ENCODE assay signal across 8 mouse cellular contexts in the genomic region with DNA sequence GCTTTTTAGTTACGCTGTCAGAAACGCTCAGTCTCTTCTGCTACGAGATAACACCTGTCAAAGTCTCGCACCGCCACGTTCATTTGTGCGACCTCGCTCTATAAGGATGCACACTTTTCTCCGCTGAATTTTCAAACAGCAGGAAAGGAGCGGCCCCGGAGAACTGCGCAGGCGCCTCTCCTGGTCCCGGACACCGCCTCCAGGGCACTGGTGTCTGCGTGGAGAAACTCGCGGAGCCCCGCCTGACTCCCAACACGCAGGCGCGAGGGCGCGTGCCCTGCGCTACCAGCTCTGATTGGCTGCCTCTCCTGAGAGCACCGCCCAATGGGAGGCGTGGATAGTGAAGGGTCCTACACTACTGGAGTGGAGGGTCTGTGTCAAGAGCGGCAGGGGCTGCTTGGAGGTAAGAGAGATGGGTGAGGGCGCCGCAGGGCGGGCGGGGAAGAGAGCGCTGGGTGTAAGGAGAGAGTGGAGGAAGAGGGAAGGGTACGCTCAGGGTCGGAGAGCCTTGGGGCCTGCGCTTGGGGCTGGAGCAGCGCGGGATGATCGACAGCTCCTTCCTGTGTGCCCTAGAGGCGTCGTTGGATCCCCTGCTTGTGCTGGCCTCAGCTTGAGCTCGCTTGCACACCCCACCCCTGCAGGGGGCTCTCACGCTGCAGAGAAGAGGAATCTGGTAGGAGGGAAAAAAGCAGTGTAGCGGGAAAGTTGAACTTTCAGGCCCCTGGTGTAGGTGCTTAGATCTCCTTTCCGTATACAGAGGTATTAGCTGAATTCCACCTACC. TPM values are rescaled to one million over a fixed set of nuclear protein-coding genes. Genes with fewer than 3 reads are reported as not detected.
DNase-seq lines count a peak whose midpoint lies in the region; ATAC-seq and TF ChIP-seq lines count a peak whose summit lies in the region.

A gene (plus strand): TSS at position 324 of the 782 bp plus-strand sequence.

- intact Hi-C loops in heart, postnatal 10 days (cut with DNase I) = loop anchor here (5.0 kb wide), 1 partner anchor 161 kb away; no protein-coding TSS in a partner anchor

- no peaks in the 10 kb centered on the region for H3K27me3 ChIP-seq in E14TG2a.4 (ENCODE audit: insufficient read depth, low read length)
- H3K27me3 ChIP-seq in forebrain, embryonic 13.5 days = no peaks in the 10 kb centered on the region
- H3K27me3 ChIP-seq in liver, postnatal 0 days (ENCODE audit: insufficient read depth, low read length) = no peaks in the 10 kb centered on the region
- H3K27me3 ChIP-seq in neural tube, embryonic 14.5 days (ENCODE audit: control insufficient read depth, insufficient read depth, low read length) = no peaks in the 10 kb centered on the region

- peak within 1 kb of the TSS; percentile 85 for H3K9ac ChIP-seq in forebrain, embryonic 13.5 days
- H3K9ac ChIP-seq in liver, postnatal 0 days (replicated peaks) = peak within 1 kb of the TSS; percentile 69
- peak within 1 kb of the TSS; percentile 51 for H3K9ac ChIP-seq in neural tube, embryonic 14.5 days (replicated peaks; ENCODE audit: low read depth, low read length)

- no peak for TF ChIP-seq EP300 in liver, postnatal 0 days (IDR thresholded peaks at IDR 0.05; ENCODE audit: low read depth)

- peaks cover 57% of the 10 kb centered on the region for H3K36me3 ChIP-seq in E14TG2a.4 (ENCODE audit: insufficient read depth, low read length)
- H3K36me3 ChIP-seq in forebrain, embryonic 13.5 days (ENCODE audit: poor library complexity, severe bottlenecking) = peaks cover 27% of the 10 kb centered on the region
- H3K36me3 ChIP-seq in liver, postnatal 0 days (replicated peaks; ENCODE audit: insufficient read depth, low read length) = peaks cover 38% of the 10 kb centered on the region
- peaks cover 17% of the 10 kb centered on the region for H3K36me3 ChIP-seq in neural tube, embryonic 14.5 days (ENCODE audit: control insufficient read depth, insufficient read depth, low read length)

- TF ChIP-seq CTCF in E14TG2a.4 (conservative IDR thresholded peaks at IDR 0.05; ENCODE audit: low read length) = no peak
- peak; percentile 40; the same call in 1 of the 2 replicates for TF ChIP-seq CTCF in liver, postnatal 0 days (IDR thresholded peaks at IDR 0.05; ENCODE audit: low read depth)

- peak; percentile 94 for DNase-seq in c-Kit-positive CD71-positive TER-119-positive erythroid progenitor cells, embryonic 14.5 days (ENCODE audit: low spot score)
- DNase-seq in heart, postnatal 10 days = peak; percentile 99
- peak; percentile 95 for DNase-seq in large intestine, adult 2 months (ENCODE audit: low read depth, low spot score)
- DNase-seq in liver, postnatal 0 days = peak; percentile 97
- peak; percentile 96 for DNase-seq in testis, postnatal 10 days (ENCODE audit: low spot score)

- no peaks in the 10 kb centered on the region for H3K9me3 ChIP-seq in E14TG2a.4 (ENCODE audit: low read length)
- H3K9me3 ChIP-seq in forebrain, embryonic 13.5 days (replicated peaks) = no peaks in the 10 kb centered on the region
- H3K9me3 ChIP-seq in liver, postnatal 0 days (ENCODE audit: low read length) = no peaks in the 10 kb centered on the region
- no peaks in the 10 kb centered on the region for H3K9me3 ChIP-seq in neural tube, embryonic 14.5 days (ENCODE audit: control insufficient read depth, low read length)

- peak; percentile 98 for ATAC-seq in forebrain, embryonic 13.5 days
- ATAC-seq in liver, postnatal 0 days = peak; percentile 78
- ATAC-seq in neural tube, embryonic 14.5 days (ENCODE audit: low read depth) = peak; percentile 96

- 0% methylated on average over 41 of the region's 45 CpGs for WGBS in forebrain, embryonic 13.5 days
- under 1% methylated on average over 44 of the region's 45 CpGs for WGBS in large intestine, adult 2 months
- 1% methylated on average over 42 of the region's 45 CpGs for WGBS in liver, postnatal 0 days (ENCODE audit: insufficient replicate concordance)
- under 1% methylated on average over 43 of the region's 45 CpGs for WGBS in neural tube, embryonic 14.5 days

- H3K27ac ChIP-seq in forebrain, embryonic 13.5 days = peak within 1 kb of the TSS; percentile 86
- H3K27ac ChIP-seq in liver, postnatal 0 days (ENCODE audit: low read depth) = peak within 1 kb of the TSS; percentile 96
- peak within 1 kb of the TSS; percentile 82 for H3K27ac ChIP-seq in neural tube, embryonic 14.5 days (ENCODE audit: low read depth, low read length)

- peak within 1 kb of the TSS; percentile 97 for H3K4me2 ChIP-seq in forebrain, embryonic 13.5 days
- peak within 1 kb of the TSS; percentile 91 for H3K4me2 ChIP-seq in liver, postnatal 0 days (ENCODE audit: low read depth, low read length)
- peak within 1 kb of the TSS; percentile 70 for H3K4me2 ChIP-seq in neural tube, embryonic 14.5 days (ENCODE audit: low read depth, low read length)

- H3K4me3 ChIP-seq in E14TG2a.4 (replicated peaks; ENCODE audit: low read length) = peak within 1 kb of the TSS; percentile 90
- H3K4me3 ChIP-seq in forebrain, embryonic 13.5 days = peak within 1 kb of the TSS; percentile 63
- peak within 1 kb of the TSS; percentile 81 for H3K4me3 ChIP-seq in liver, postnatal 0 days (ENCODE audit: low read depth, low read length)
- H3K4me3 ChIP-seq in neural tube, embryonic 14.5 days (ENCODE audit: low read depth, low read length) = peak within 1 kb of the TSS; percentile 45

- peaks cover 67% of the 10 kb centered on the region for H3K4me1 ChIP-seq in E14TG2a.4 (replicated peaks; ENCODE audit: low read depth, low read length)
- H3K4me1 ChIP-seq in forebrain, embryonic 13.5 days = peaks cover 37% of the 10 kb centered on the region
- H3K4me1 ChIP-seq in liver, postnatal 0 days (ENCODE audit: insufficient read depth) = peaks cover 35% of the 10 kb centered on the region
- H3K4me1 ChIP-seq in neural tube, embryonic 14.5 days (ENCODE audit: control insufficient read depth, insufficient read depth, low read length) = peaks cover 21% of the 10 kb centered on the region

RNA-seq across cellular contexts. Expression of the gene that starts here (rescaled TPM):
- polyA plus RNA-seq in forebrain, embryonic 13.5 days (2015; fragmentation: Nextera tagmentation; extraction: Ambion mirVana) = 2.0 and 2.1 TPM in 2 replicates
- 10 to 100 TPM in 1 of 2 experiments, 1 to 10 TPM in 1; 8.7 to 11.4 TPM for total RNA-seq in heart, postnatal 10 days (2021)
- polyA plus RNA-seq in large intestine, adult 2 months (2012; rRNA removed) = 4.2 and 7.1 TPM in 2 replicates
- 1.0 and 1.2 TPM in 2 replicates for polyA plus RNA-seq in liver, postnatal 0 days (2015; fragmentation: Nextera tagmentation; extraction: Ambion mirVana)
- 1.7 and 2.8 TPM in 2 replicates for polyA plus RNA-seq in neural tube, embryonic 14.5 days (2014; fragmentation: Nextera tagmentation; extraction: Ambion mirVana)

Comparison
In these comparisons a context has a peak if more than half of its experiments do, and no peak if none do; other contexts are left out.
1. Peak in every context shown above with its lines: DNase-seq, ATAC-seq, H3K4me3 ChIP-seq and H3K27ac ChIP-seq.